Mouse (Mus musculus) bone marrow, adult 2 months (tissue): ENCODE results near the gene Naga.

Source experiments
- CTCF ChIP-seq: fragments of 200-500 bp; IDR thresholded peaks from 2 replicates; pipeline ENCODE4 v1.5.1; 2011; ENCODE audit warnings: low read length, control low read depth; ENCODE audit not compliant: control insufficient read depth, insufficient read depth
- POLR2A ChIP-seq: fragments of 200-500 bp; IDR thresholded peaks from 2 replicates; pipeline ENCODE4 v1.6.1; 2011; ENCODE audit warnings: low read depth, mild to moderate bottlenecking, control low read depth, low read length, borderline replicate concordance; ENCODE audit not compliant: control insufficient read depth

DNA sequence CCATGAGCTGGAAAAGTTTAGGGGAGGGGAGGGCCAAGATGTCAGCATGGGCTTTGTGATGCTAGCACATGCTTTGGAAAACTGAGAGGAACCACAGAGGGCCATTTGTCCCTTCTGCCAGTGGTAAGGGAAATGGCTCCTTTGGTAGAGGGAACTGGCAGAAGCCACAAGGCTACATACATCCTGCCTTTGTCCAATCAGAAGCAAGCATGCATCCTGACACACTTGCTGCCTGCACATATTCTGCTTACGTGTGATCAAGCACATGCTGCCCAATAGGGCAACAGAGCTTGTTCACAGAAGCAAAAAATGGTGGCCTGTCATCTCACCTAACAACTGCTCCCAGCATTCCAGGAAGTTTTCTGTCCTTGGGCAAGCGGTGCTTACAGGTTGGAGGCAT, 13.3 kb downstream of the Naga start:
- no peak for TF ChIP-seq CTCF
- TF ChIP-seq POLR2A, result no peak
